Mouse (Mus musculus): Measurements from ENCODE around the gene Gm5346. TPM values are rescaled to one million over a fixed set of nuclear protein-coding genes. Genes with fewer than 3 reads are reported as not detected.
"Not testable (repeated sequence)": the region's sequence is repeated elsewhere in the genome, so short reads cannot be mapped to it uniquely, and the experiment has no call there.

Gene Gm5346
- not detected for total RNA-seq (2021)
- long read RNA-seq, experiment 1: 0 reads
- long read RNA-seq, experiment 2: 0 reads

DNA sequence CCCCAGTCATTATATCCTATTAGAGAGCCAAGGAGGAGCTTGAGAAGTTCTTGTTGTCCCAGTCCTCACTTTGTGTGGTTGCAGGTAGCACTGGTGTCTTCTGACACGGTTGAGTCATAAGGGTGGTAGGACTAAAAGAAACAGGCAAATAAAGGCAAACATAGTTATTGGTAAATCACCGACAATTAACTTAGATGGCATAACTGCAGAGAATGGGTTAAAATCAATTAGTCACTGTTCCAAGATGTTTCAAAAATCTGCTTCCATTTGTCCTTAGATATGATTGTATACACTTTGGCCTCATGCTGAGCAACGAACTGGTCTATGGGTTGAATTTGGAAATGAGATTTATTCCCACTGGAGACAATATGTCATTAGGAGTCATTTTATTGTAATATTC is at the start of gene Gm5346:
Gm5346 (minus strand) TSS at position 101 of the 400 bp plus-strand sequence.
- DNase-seq (ENCODE audit: low spot score in 2 of 2): no peak

DNA sequence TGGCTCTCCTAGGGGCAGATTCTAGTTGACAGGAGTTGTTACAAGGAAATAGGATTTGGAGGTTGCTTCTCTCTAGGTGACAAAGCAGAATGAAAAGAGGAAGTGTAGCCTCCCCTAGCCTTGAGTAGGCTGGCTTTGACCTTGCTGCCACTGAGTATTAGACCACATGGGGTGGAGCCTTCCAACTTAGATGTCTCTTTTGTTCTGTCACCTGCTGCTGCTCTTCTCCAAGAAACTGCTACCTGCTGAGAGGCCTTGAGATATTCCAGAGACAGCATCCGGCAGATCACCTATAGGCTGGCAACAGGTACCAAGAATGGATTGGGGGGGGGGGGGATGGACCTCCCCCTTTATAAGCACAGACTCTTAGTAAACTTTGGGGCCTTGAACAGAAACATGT is 11.0 kb downstream of the Gm5346 start:
- DNase-seq (ENCODE audit: low spot score in 2 of 2): no peak

DNA sequence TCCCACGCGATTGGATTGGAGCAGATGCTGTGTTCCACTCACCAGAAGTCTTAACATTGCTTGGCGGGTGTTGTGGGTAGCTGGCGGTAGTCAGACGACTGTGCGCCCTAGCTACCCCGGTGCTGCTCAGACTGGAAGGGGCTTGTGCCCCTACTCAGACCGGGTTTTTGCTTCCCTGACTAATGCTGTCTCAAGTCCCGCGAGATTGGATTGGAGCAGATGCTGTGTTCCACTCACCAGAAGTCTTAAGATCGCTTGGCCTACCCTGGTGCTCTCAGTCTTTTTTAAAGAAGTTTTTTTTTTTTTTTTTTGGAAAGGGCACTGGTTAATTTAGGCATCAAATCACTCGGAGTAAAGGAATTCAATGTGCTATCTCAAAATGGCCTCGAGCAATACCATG is 23.4 kb downstream of the Gm5346 start:
- not testable (repeated sequence) for DNase-seq (ENCODE audit: low spot score in 2 of 2)

DNA sequence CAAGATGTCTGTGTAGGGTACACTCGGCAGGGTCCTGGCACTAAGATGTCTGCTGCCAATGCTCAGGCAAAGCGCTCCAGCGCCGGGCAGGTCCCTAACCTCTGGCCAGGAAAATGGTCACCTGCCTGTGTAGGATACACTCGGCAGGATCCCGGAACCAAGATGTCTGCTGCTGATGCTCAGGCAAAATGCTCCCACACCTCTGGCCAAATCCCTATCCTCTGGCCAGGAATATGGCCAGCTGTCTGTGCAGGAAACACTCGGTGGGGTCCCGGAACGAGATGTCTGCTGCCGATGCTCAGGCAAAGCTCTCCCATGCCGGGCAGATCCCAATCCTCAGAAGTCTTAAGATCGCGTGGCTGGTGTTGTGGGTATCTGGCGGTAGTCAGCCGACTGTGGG is 23.9 kb downstream of the Gm5346 start:
- not testable (repeated sequence) for DNase-seq (ENCODE audit: low spot score in 2 of 2)

GRCm38 (mm10) chr8:43576607-43577006 is 50.5 kb downstream of the Gm5346 start, which contains the start of gene Adam26a:
TSS of gene Adam26a (minus strand) at chr8:43576707.
- not testable (repeated sequence) for DNase-seq (ENCODE audit: low spot score in 2 of 2)

Other genes starting within 250 kb of the Gm5346 start
- gene Adam26b, start 99.2 kb downstream of the Gm5346 start, total RNA-seq (2021): not detected
- not detected for gene Adam26a, start 50.6 kb downstream of the Gm5346 start, total RNA-seq (2021)
- gene Adam34, start 82.8 kb upstream of the Gm5346 start, total RNA-seq (2021): not detected